Mouse (Mus musculus) megakaryocyte, adult 5-6 weeks (primary cell): ENCODE data around the gene Tpbg. TPM values are rescaled to one million over a fixed set of nuclear protein-coding genes. Genes with fewer than 3 reads are reported as not detected.

Experiments
- total RNA-seq, 2 experiments: library from RNA; stranded (forward) in 1 of 2; stranded (reverse) in 1 of 2; fragments of 153-499, 151-499 nt in 1 of 2; fragments of 221-1000, 200-1000 nt in 1 of 2; gene quantifications; 2 replicates each; pipeline versions ENCODE4 v1.2.3 to v1.2.4; 2015 to 2017

Tpbg gene
- total RNA-seq, 2 experiments from 2014 or later = 0.11 TPM; not detected in 1

Other genes with a start within 250 kb of the Tpbg start
- gene Ibtk, start 93.0 kb upstream of the Tpbg start, total RNA-seq (2015) = 38.2 and 46.3 TPM in 2 replicates
- 93.1 and 99.6 TPM in 2 replicates for gene Ibtk, start 93.0 kb upstream of the Tpbg start, total RNA-seq (2017)